Mouse (Mus musculus) lung, adult 18-20 months (tissue): Measurements from ENCODE around the gene Denr.

Experiments used
- DNase-seq, 2 experiments: peaks; one replicate each; pipeline ENCODE4 v3.0.0; 2022; ENCODE audit warnings: mixed read lengths in 2 of 2

The Denr gene

GRCm38 (mm10) chr5:123973299-123974178 is 66.6 kb downstream of the Denr start, which contains the start of gene Hip1r:
Gene Hip1r (plus strand): TSS chr5:123973628.
- peak; percentile 85 to 89 for DNase-seq

GRCm38 (mm10) chr5:123974179-123974485 is 67.2 kb downstream of the Denr start:
- no peak for DNase-seq

- peak; percentile 65 to 70 for DNase-seq
Measured at GRCm38 (mm10) chr5:123974616-123975111, 67.7 kb downstream of the Denr start.

DNA sequence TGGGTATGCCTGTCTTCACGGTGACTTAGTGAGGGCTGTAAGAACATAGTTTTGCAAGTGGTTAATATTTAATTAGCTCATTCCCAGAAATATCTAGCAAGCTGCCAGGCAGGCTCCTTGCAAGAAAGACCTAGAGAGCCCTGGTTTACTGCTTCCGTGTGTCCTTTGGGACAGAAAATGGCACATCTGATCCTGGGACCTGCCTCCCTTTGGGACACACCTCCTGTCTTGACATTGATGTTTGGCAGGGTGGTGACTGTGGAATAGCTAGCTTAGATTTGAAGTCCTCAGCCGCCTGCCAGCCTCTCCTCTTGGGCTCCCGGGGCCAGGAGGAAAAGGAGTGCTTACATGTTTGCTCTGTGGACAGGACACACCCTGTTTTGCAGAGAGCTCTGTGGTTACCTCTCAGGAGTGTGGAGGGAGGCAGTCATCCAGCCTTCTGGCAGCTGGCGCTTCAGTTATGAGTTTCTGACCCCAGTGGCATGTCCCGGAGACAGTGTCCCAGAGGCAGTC is 68.7 kb downstream of the Denr start:
- peak; percentile 79 to 87 for DNase-seq

DNA sequence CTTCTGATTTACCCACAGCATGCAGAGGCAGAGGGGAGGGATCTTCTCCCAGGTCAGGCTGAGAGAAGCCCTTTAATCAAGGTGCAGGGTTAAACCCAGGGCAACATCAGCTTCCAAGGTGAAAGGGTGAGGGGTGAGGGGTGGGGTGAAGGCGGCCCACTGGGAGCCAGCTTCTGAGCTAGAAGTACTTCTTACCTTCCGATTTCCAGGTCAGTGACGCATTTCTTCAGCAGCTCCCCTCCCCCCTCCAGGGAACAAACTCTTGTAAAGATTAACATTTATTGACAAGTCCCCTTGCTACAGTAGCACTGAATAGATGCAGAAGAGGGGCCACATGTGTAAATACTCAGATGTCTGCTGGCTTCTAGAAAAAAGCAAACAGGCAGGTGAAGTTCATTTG is 70.3 kb downstream of the Denr start:
- peak in 1 of 2 experiments; percentile 58 for DNase-seq

DNA sequence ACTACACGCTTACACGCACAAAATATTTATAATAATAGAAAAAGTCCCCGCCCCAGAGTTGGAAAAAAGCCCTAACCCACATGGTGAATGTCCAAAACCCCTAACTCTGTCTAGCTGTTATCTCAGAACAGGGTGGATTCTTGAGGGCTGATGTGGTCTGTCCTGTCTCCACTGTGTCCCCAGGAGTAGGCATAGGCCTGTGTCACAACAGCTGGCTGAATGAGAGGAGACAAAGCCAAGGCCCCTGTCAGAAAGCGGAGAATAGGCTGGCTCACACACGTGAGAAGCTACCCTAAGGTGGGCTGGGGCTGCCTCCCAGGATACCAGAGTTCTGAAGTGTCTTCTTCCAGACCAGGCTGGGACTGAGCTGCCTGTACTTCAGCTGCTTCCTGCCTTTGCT is 71.2 kb downstream of the Denr start:
- no peak for DNase-seq
